Mouse (Mus musculus) heart, embryonic 16.5 days (tissue): ENCODE data around the gene Twist1. TPM values are rescaled to one million over a fixed set of nuclear protein-coding genes. Genes with fewer than 3 reads are reported as not detected.

ENCODE experiments used
- ATAC-seq: fragments of 200-750 bp; cut with Nextera tagmentation; replicated peaks from 2 replicates; pipeline ENCODE4 v1.8.0; 2017; ENCODE audit warnings: moderate number of reproducible peaks; ENCODE audit not compliant: insufficient read depth, low FRiP score; ENCODE audit errors: extremely low read depth
- H3K27ac ChIP-seq: fragments of 300-500 bp; sonication (generic); 2 replicates; pipeline ENCODE4 v1.5.1; 2014; ENCODE audit warnings: mild to moderate bottlenecking, low read length, control low read depth, moderate library complexity
- H3K27me3 ChIP-seq: fragments of 300-500 bp; sonication (generic); 2 replicates; pipeline ENCODE4 v1.6.1; 2014; ENCODE audit warnings: low read length, mixed read lengths; ENCODE audit not compliant: control insufficient read depth, insufficient read depth
- H3K36me3 ChIP-seq: fragments of 300-500 bp; sonication (generic); 2 replicates; pipeline ENCODE4 v1.6.1; 2014; ENCODE audit not compliant: control insufficient read depth, insufficient read depth
- H3K4me1 ChIP-seq: fragments of 300-500 bp; sonication (generic); 2 replicates; pipeline ENCODE4 v1.6.1; 2014; ENCODE audit warnings: low read length, mixed read lengths; ENCODE audit not compliant: control insufficient read depth, insufficient read depth
- H3K4me2 ChIP-seq: fragments of 300-500 bp; sonication (generic); 2 replicates; pipeline ENCODE4 v1.6.1; 2014; ENCODE audit warnings: low read depth, mild to moderate bottlenecking, control low read depth, low read length
- H3K4me3 ChIP-seq: fragments of 300-500 bp; sonication (generic); 2 replicates; pipeline ENCODE4 v1.5.1; 2014; ENCODE audit warnings: mild to moderate bottlenecking, control low read depth, low read length
- H3K9ac ChIP-seq: fragments of 300-500 bp; sonication (generic); 2 replicates; pipeline ENCODE4 v1.6.1; 2014; ENCODE audit warnings: low read length, control low read depth
- H3K9me3 ChIP-seq: fragments of 300-500 bp; sonication (generic); replicated peaks from 2 replicates; pipeline ENCODE4 v1.6.1; 2016; ENCODE audit warnings: low read length; ENCODE audit not compliant: control insufficient read depth
- WGBS: fragments of 180-500 bp; shearing (Covaris S2); extraction: QIAGEN DNeasy Blood & Tissue Kit; methylation state at CpG from one replicate; pipeline ENCODE4 v1.1.7; 2014; 5-methylcytosine and 5-hydroxymethylcytosine counted together
- polyA plus RNA-seq: library from polyadenylated mRNA; unstranded; fragments of >200 nt; fragmentation: Nextera tagmentation; extraction: Ambion mirVana; gene quantifications from 2 replicates; pipeline ENCODE4 v1.2.1, GENCODE M21; 2015

Twist1 gene
- polyA plus RNA-seq, 1 experiment from 2014 or later = 1.4 TPM

GRCm38 (mm10) chr12:33993127-33993526, 35.7 kb downstream of the Twist1 start:
- H3K27ac ChIP-seq = no peak overlapping the region
- no peaks in the 10 kb centered on the region for H3K9me3 ChIP-seq
- no peak overlapping the region for H3K4me2 ChIP-seq
- no peaks in the 10 kb centered on the region for H3K27me3 ChIP-seq
- ATAC-seq = no peak
- no peak overlapping the region for H3K4me3 ChIP-seq
- H3K9ac ChIP-seq = no peak overlapping the region
- WGBS = 50% methylated on average over 3 of the region's 3 CpGs
- no peaks in the 10 kb centered on the region for H3K36me3 ChIP-seq
- H3K4me1 ChIP-seq = no peaks in the 10 kb centered on the region

Other genes starting within 250 kb of the Twist1 start
- gene Ferd3l, start 29.2 kb upstream of the Twist1 start, polyA plus RNA-seq = not detected in 2 replicates